Mouse (Mus musculus): ENCODE measurements around the gene Igsf10. TPM values are rescaled to one million over a fixed set of nuclear protein-coding genes. Genes with fewer than 3 reads are reported as not detected.

The Igsf10 gene
- polyA plus RNA-seq, 1 experiment: 0.71 TPM

- Histone ChIP-seq H3K27ac (ENCODE audit: insufficient read depth, low read length) (no peak overlapping the region), H3K4me3 (ENCODE audit: insufficient read depth, low read length) (no peak overlapping the region), H3K4me1 (ENCODE audit: control insufficient read depth, insufficient read depth, low read length) (no peaks in the 10 kb centered on the region)
- TF ChIP-seq POLR2A (IDR thresholded peaks at IDR 0.05; ENCODE audit: extremely low read depth, insufficient read depth, low read length) (no peak), CTCF (IDR thresholded peaks at IDR 0.05; ENCODE audit: extremely low read depth, insufficient read depth, low read length) (no peak)
These were observed 48.3 kb downstream of the Igsf10 start for GRCm38 (mm10) chr3:59295699-59296562.

- H3K4me1 ChIP-seq (ENCODE audit: control insufficient read depth, insufficient read depth, low read length): no peaks in the 10 kb centered on the region
- H3K27ac ChIP-seq (ENCODE audit: insufficient read depth, low read length): no peak overlapping the region
- no peak for TF ChIP-seq POLR2A (IDR thresholded peaks at IDR 0.05; ENCODE audit: extremely low read depth, insufficient read depth, low read length)
- TF ChIP-seq CTCF (IDR thresholded peaks at IDR 0.05; ENCODE audit: extremely low read depth, insufficient read depth, low read length): no peak
- H3K4me3 ChIP-seq (ENCODE audit: insufficient read depth, low read length): no peak overlapping the region
These were observed 50.6 kb downstream of the Igsf10 start for GRCm38 (mm10) chr3:59293437-59294199.

GRCm38 (mm10) chr3:59290551-59290950 is 53.6 kb downstream of the Igsf10 start:
- H3K4me3 ChIP-seq (ENCODE audit: insufficient read depth, low read length): no peak overlapping the region
- TF ChIP-seq CTCF (IDR thresholded peaks at IDR 0.05; ENCODE audit: extremely low read depth, insufficient read depth, low read length) (no peak), POLR2A (IDR thresholded peaks at IDR 0.05; ENCODE audit: extremely low read depth, insufficient read depth, low read length) (no peak)

GRCm38 (mm10) chr3:59278620-59279019 is 65.6 kb downstream of the Igsf10 start:
- no peak for TF ChIP-seq POLR2A (IDR thresholded peaks at IDR 0.05; ENCODE audit: extremely low read depth, insufficient read depth, low read length)
- TF ChIP-seq CTCF (IDR thresholded peaks at IDR 0.05; ENCODE audit: extremely low read depth, insufficient read depth, low read length): no peak
- Histone ChIP-seq H3K4me1 (ENCODE audit: control insufficient read depth, insufficient read depth, low read length) (no peaks in the 10 kb centered on the region), H3K27ac (ENCODE audit: insufficient read depth, low read length) (no peak overlapping the region), H3K4me3 (ENCODE audit: insufficient read depth, low read length) (no peak overlapping the region)

More at GRCm38 (mm10) chr3:59290551-59290950, 53.6 kb downstream of the Igsf10 start:
- no peak overlapping the region for H3K27ac ChIP-seq (ENCODE audit: insufficient read depth, low read length)
- no peaks in the 10 kb centered on the region for H3K4me1 ChIP-seq (ENCODE audit: control insufficient read depth, insufficient read depth, low read length)

GRCm38 (mm10) chr3:59278254-59278533 is 66.0 kb downstream of the Igsf10 start:
- H3K4me3 ChIP-seq (ENCODE audit: insufficient read depth, low read length): no peak overlapping the region
- H3K27ac ChIP-seq (ENCODE audit: insufficient read depth, low read length): no peak overlapping the region
- no peak for TF ChIP-seq POLR2A (IDR thresholded peaks at IDR 0.05; ENCODE audit: extremely low read depth, insufficient read depth, low read length)
- no peak for TF ChIP-seq CTCF (IDR thresholded peaks at IDR 0.05; ENCODE audit: extremely low read depth, insufficient read depth, low read length)
- no peaks in the 10 kb centered on the region for H3K4me1 ChIP-seq (ENCODE audit: control insufficient read depth, insufficient read depth, low read length)

GRCm38 (mm10) chr3:59277502-59278253 is 66.5 kb downstream of the Igsf10 start:
- TF ChIP-seq CTCF (IDR thresholded peaks at IDR 0.05; ENCODE audit: extremely low read depth, insufficient read depth, low read length) (no peak), POLR2A (IDR thresholded peaks at IDR 0.05; ENCODE audit: extremely low read depth, insufficient read depth, low read length) (no peak)
- no peak overlapping the region for H3K27ac ChIP-seq (ENCODE audit: insufficient read depth, low read length)
- no peaks in the 10 kb centered on the region for H3K4me1 ChIP-seq (ENCODE audit: control insufficient read depth, insufficient read depth, low read length)
- no peak overlapping the region for H3K4me3 ChIP-seq (ENCODE audit: insufficient read depth, low read length)

GRCm38 (mm10) chr3:59270811-59271210 is 73.4 kb downstream of the Igsf10 start:
- TF ChIP-seq POLR2A (IDR thresholded peaks at IDR 0.05; ENCODE audit: extremely low read depth, insufficient read depth, low read length) (no peak), CTCF (IDR thresholded peaks at IDR 0.05; ENCODE audit: extremely low read depth, insufficient read depth, low read length) (no peak)
- H3K4me1 ChIP-seq (ENCODE audit: control insufficient read depth, insufficient read depth, low read length): no peaks in the 10 kb centered on the region
- no peak overlapping the region for H3K27ac ChIP-seq (ENCODE audit: insufficient read depth, low read length)
- no peak overlapping the region for H3K4me3 ChIP-seq (ENCODE audit: insufficient read depth, low read length)

Other genes starting within 250 kb of the Igsf10 start
- gene Gpr171, start 242.6 kb downstream of the Igsf10 start, polyA plus RNA-seq (2012; rRNA removed): not detected in 2 replicates
- 3.7 and 4.8 TPM in 2 replicates for gene P2ry14, start 190.8 kb downstream of the Igsf10 start, polyA plus RNA-seq (2012; rRNA removed)
- not detected in 2 replicates for gene Gpr87, start 149.3 kb downstream of the Igsf10 start, polyA plus RNA-seq (2012; rRNA removed)
- gene P2ry13, start 133.5 kb downstream of the Igsf10 start, polyA plus RNA-seq (2012; rRNA removed): 18.4 and 19.5 TPM in 2 replicates
- 91.0 and 91.9 TPM in 2 replicates for gene P2ry12, start 81.5 kb downstream of the Igsf10 start, polyA plus RNA-seq (2012; rRNA removed)